Mouse (Mus musculus) layer of hippocampus, postnatal 36 days (tissue): Measurements from ENCODE around the gene Cldn34b2. TPM values are rescaled to one million over a fixed set of nuclear protein-coding genes. Genes with fewer than 3 reads are reported as not detected.
"Not testable (repeated sequence)": the region's sequence is repeated elsewhere in the genome, so short reads cannot be mapped to it uniquely, and the experiment has no call there.

ENCODE experiments used
- DNase-seq, 2 experiments: peaks; one replicate each; pipeline ENCODE4 v3.0.0; 2022
- total RNA-seq, 2 experiments: library from RNA; stranded (reverse); gene quantifications; 2 replicates each; pipeline ENCODE4 v1.2.3; 2021

Gene Cldn34b2
- total RNA-seq: not detected

DNA sequence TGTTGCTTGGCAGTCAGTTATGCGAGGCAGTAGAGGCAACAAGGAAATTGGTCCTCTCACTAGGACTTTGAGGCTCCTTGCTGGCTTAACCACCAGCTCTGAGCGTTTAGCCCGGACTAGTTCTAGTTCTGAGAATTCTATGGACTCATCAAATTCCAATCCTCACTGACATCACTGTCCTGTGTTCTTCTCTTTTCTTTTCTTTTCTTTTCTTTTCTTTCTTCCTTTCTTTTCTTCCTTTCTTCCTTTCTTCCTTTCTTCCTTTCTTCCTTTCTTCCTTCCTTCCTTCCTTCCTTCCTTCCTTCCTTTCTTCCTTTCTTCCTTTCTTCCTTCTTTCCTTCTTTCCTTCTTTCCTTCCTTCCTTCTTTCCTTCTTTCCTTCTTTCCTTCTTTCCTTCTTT lies at the start of gene Cldn34b2:
Gene Cldn34b2, minus strand, starts transcription at position 101 of the 400 bp plus-strand sequence.
- DNase-seq: not testable (repeated sequence)

- DNase-seq: no peak
Observed at GRCm38 (mm10) chrX:155177640-155178039, 49.4 kb upstream of the Cldn34b2 start.

DNA sequence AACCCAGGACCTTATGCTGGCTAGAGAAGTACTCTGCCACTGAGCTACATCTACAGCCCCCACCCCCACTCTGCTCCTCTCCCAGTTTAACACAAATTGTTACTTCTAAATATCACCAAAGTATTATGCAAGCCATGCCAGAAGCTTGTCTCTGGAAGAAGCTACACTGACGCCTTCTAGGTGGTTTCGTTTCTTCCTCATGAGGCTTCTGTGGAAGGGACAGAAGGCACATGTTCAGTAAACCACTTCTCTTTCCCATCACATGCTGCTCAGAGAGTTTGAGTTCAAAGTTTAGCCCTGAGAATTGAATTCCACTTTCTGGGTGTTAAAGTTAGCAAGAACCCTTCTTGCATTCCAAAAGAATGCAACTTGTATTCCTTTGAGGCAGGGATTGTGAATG lies 49.0 kb upstream of the Cldn34b2 start:
- no peak for DNase-seq

DNA sequence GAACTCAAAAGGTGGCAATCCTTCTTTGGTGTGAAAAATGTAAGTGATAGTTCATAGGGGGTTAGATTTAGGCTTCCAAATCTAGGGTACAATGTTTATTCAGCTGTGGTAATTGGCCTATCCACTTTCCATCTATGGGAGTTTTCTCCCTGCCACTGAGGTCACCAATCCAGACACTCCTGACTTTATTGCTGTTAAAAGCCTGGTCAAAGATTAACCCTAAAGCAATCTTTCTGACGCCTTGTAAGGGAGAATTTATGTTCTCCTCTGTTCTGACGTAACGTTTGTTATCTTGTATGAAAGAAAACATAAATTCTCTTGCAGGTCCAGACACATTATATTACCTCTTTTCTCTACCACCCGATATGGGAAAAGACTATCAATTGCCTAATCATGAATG lies 47.4 kb upstream of the Cldn34b2 start:
- DNase-seq: no peak

DNA sequence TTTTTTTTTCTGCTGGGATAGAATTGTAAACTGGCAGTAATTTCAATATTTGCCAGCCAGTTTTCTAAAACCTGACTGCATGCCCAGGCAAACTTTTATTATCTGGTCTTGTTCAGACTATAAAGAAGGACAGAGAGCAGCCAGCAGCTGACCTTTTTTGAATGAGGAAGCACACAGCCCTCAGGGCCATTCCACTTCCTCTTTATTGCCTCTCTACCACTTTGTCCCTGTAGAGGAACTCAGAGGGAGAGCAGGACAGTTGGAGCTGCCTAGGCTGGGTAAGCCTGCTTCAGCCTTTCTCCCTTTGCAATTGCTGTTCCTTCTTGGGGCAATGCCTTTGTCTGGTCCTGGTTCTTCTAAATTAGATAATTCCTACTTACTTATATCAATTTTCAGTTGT lies 44.1 kb upstream of the Cldn34b2 start:
- no peak for DNase-seq

DNA sequence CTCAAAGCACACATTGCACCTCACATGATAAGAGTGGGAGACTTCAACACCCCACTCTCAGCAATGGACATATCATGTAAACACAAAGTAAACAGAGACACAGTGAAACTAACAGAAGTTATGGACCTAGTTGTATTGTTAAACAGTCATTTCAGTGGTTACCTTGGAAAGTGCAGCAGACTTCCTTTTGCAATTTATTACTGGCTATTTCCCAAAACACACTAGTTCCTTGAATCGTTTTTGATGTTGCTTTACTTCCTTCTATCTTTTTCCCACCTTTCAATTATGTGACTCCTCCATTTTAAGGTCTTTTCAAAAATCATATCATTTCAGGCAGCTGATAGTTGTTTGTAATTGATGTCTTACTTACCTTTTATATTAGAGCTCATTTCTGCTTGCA lies 43.5 kb upstream of the Cldn34b2 start:
- no peak for DNase-seq

- DNase-seq: no peak
Observed at GRCm38 (mm10) chrX:155169886-155170285, 41.7 kb upstream of the Cldn34b2 start.

GRCm38 (mm10) chrX:155167667-155168066 lies 39.5 kb upstream of the Cldn34b2 start:
- no peak for DNase-seq

- no peak for DNase-seq
Observed at GRCm38 (mm10) chrX:155166313-155166712, 38.1 kb upstream of the Cldn34b2 start.

DNA sequence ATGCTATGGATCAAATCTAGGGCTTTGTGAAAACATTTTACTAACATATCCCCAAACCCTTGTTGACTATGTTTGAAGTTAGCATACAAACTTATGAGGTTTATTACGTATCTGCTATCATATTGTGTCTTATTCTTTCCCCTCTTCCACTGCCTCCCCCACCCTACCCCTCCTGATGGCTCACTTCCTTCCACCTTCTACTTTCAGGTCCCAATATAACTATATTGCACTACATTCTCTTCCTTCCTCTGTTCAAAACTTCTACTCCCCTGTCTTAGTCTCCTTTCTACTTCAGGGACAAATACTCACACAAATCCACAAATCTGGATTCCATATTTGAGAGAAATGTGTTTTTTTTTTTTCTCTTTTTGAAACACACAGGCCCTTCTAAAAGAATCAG lies 35.3 kb upstream of the Cldn34b2 start:
- DNase-seq: no peak

- DNase-seq: no peak
Observed at GRCm38 (mm10) chrX:155151868-155152267, 23.7 kb upstream of the Cldn34b2 start.

DNA sequence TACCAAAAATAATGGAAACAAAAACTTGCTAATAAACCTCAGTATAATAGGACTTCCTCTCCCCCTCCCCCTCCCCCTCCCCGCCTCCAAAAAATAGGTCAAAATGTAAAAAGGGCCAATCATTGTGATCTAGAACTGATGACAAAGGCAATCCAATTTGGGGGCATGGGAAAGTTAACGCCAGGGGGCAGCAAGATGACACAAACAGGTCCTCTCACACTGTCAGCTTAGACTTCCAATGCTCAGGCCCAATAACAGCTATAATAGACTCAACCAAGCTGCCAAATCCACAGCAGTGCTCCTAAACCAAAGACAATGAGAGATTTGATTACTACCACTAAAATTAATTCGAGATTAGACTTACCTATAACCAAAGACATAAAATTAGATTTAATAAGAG lies 16.5 kb upstream of the Cldn34b2 start:
- DNase-seq: peak; percentile 11 to 21

DNA sequence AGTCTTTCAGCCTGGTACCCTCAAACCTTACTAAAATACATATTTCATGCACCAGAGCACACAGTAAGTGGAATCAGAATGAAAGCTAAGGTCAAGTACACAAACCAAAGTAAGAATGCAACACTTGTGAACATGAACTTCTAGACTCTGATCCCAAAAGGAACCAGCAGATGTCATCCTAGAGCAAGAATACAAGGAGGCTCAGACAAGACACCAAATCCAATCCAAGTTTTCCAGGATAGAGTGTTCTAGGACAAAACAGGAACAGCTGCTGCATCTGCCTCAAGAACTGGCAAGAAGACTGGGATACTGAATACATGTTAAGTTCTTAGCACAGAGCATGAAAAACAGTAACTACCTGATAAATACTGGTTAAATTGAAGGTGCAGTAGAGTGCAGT lies 30.2 kb downstream of the Cldn34b2 start:
- no peak for DNase-seq

DNA sequence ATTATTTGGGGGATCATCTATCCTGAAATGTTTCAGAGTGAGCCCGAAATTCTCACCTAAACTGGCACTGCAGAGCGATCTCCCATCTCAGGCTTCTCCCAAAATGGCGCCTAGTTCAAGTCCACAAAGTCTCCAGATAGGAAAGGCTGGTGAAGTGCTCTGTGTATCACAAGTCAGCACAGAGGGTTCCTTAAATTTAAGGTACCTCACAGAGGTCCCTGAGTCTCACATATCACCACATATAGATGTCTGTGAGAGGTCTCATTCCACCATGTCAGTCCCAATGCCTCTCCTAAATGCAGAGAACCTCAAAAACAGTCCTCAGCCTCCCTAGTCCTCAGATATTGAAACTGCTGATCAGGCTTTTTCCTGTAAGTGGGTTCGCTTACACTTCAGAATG lies 34.6 kb downstream of the Cldn34b2 start, which contains the start of gene Magea2:
Gene Magea2, minus strand, starts transcription at position 101 of the 400 bp plus-strand sequence.
- not testable (repeated sequence) for DNase-seq

- not testable (repeated sequence) for DNase-seq
Observed at GRCm38 (mm10) chrX:155089693-155090092, 38.5 kb downstream of the Cldn34b2 start, which contains the start of gene Magea1. Magea1 (minus strand) TSS chrX:155089793.

Other genes with a start within 250 kb of the Cldn34b2 start
- gene Cldn34b1, start 238.1 kb downstream of the Cldn34b2 start, total RNA-seq: not detected
- gene Magea6, start 192.4 kb downstream of the Cldn34b2 start, total RNA-seq: not detected
- gene Magea3, start 178.9 kb downstream of the Cldn34b2 start, total RNA-seq: not detected
- gene Magea8, start 132.6 kb downstream of the Cldn34b2 start, total RNA-seq: not detected
- not detected for gene Magea5, start 65.3 kb downstream of the Cldn34b2 start, total RNA-seq
- not detected for gene Magea1, start 38.6 kb downstream of the Cldn34b2 start, total RNA-seq
- gene Magea2, start 34.7 kb downstream of the Cldn34b2 start, total RNA-seq: not detected
- gene Sat1, start 88.0 kb upstream of the Cldn34b2 start, total RNA-seq: 10 to 100 TPM; 66.2 to 67.2 TPM
- gene Acot9, start 134.0 kb upstream of the Cldn34b2 start, total RNA-seq: 10 to 100 TPM; 15.9 to 18.9 TPM
- gene Prdx4, start 212.3 kb upstream of the Cldn34b2 start, total RNA-seq: 10 to 100 TPM; 15.0 to 18.5 TPM